Mouse (Mus musculus): ENCODE data around the gene Olfr632. TPM values are rescaled to one million over a fixed set of nuclear protein-coding genes. Genes with fewer than 3 reads are reported as not detected.
"Not testable (repeated sequence)": the region's sequence is repeated elsewhere in the genome, so short reads cannot be mapped to it uniquely, and the experiment has no call there.

Gene Olfr632
- 1.6 TPM in 1 of 2 replicates, not detected in the other for total RNA-seq (2017)

- no peak for ATAC-seq (replicated peaks in 1 of 2; ENCODE audit: insufficient read depth in 1 of 2, low FRiP score in 2 of 2, low TSS enrichment in 1 of 2, low read depth in 1 of 2, poor library complexity in 2 of 2, severe bottlenecking in 2 of 2)
Observed at GRCm38 (mm10) chr7:103934264-103934663, at the start of gene Olfr632. Olfr632 (plus strand) TSS chr7:103934347.

GRCm38 (mm10) chr7:103886152-103886551, 48.0 kb upstream of the Olfr632 start, which contains the start of gene Olfr66:
Olfr66 (minus strand) TSS chr7:103886252.
- no peak for ATAC-seq (replicated peaks in 1 of 2; ENCODE audit: insufficient read depth in 1 of 2, low FRiP score in 2 of 2, low TSS enrichment in 1 of 2, low read depth in 1 of 2, poor library complexity in 2 of 2, severe bottlenecking in 2 of 2)

GRCm38 (mm10) chr7:103894385-103894784, 39.8 kb upstream of the Olfr632 start, which contains the start of gene Olfr64:
Olfr64 (minus strand) TSS chr7:103894485.
- no peak for ATAC-seq (replicated peaks in 1 of 2; ENCODE audit: insufficient read depth in 1 of 2, low FRiP score in 2 of 2, low TSS enrichment in 1 of 2, low read depth in 1 of 2, poor library complexity in 2 of 2, severe bottlenecking in 2 of 2)

GRCm38 (mm10) chr7:103903187-103903586, 31.0 kb upstream of the Olfr632 start, which contains the start of gene Olfr65:
Olfr65 (plus strand) TSS chr7:103903487.
- no peak for ATAC-seq (replicated peaks in 1 of 2; ENCODE audit: insufficient read depth in 1 of 2, low FRiP score in 2 of 2, low TSS enrichment in 1 of 2, low read depth in 1 of 2, poor library complexity in 2 of 2, severe bottlenecking in 2 of 2)

- peak; percentile 79 for ATAC-seq (replicated peaks in 1 of 2; ENCODE audit: insufficient read depth in 1 of 2, low FRiP score in 2 of 2, low TSS enrichment in 1 of 2, low read depth in 1 of 2, poor library complexity in 2 of 2, severe bottlenecking in 2 of 2)
Observed at GRCm38 (mm10) chr7:103910047-103910446, 24.1 kb upstream of the Olfr632 start.

DNA sequence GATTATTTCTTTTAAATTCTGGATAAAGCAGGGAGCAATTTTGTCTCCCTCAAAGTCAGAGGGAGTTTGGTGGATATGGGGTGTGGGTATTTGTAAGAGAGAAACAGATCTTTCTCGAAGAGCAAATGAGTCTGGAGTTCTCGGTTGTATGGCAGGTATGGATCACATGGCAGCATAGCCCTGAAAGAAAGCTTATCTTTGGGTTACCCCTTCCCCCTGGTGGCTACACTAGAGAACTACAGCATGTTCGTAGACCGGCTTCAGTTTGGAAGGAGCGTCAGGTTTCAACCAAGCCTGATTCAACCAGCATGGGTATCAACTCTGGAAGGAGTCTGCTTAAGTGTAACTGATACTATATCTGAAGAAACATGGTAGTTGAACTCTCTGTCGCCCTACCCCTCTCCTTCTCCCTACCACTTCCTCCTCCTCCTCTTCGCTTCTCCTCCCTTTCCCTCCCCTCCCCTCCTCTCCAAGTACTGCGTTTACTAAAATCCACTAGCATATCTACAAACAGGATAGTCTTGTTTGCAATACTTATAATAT, 21.1 kb upstream of the Olfr632 start:
- peak; percentile 36 to 39; a peak in 1 of 4 replicates for ATAC-seq (replicated peaks in 1 of 2; ENCODE audit: insufficient read depth in 1 of 2, low FRiP score in 2 of 2, low TSS enrichment in 1 of 2, low read depth in 1 of 2, poor library complexity in 2 of 2, severe bottlenecking in 2 of 2)

- ATAC-seq (replicated peaks in 1 of 2; ENCODE audit: insufficient read depth in 1 of 2, low FRiP score in 2 of 2, low TSS enrichment in 1 of 2, low read depth in 1 of 2, poor library complexity in 2 of 2, severe bottlenecking in 2 of 2), result no peak
Observed at GRCm38 (mm10) chr7:103915338-103915737, 18.8 kb upstream of the Olfr632 start.

GRCm38 (mm10) chr7:103928525-103928924, 5.6 kb upstream of the Olfr632 start, which contains the start of gene Olfr631:
Olfr631 (plus strand) TSS chr7:103928825.
- ATAC-seq (replicated peaks in 1 of 2; ENCODE audit: insufficient read depth in 1 of 2, low FRiP score in 2 of 2, low TSS enrichment in 1 of 2, low read depth in 1 of 2, poor library complexity in 2 of 2, severe bottlenecking in 2 of 2), result no peak

DNA sequence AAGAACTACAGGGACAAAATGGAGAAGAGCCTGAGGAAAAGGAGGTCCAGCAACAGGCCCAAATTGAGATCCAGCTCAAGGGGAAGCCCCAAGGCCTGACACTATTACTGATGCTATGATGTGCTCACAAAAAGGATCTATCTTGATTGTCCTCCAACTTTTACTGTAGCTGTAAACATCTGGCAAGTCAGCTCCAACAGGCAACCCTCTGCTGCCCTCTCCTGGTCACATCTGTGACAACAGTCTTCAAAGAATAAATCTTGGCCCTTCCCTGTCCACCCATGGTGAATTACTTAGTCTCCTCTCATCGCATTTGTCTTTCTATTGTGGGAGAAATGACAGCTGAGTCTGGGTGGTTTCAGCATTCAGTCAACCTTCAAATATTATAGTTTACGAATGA, 8.6 kb downstream of the Olfr632 start:
- peak; percentile 88 to 91 for ATAC-seq (replicated peaks in 1 of 2; ENCODE audit: insufficient read depth in 1 of 2, low FRiP score in 2 of 2, low TSS enrichment in 1 of 2, low read depth in 1 of 2, poor library complexity in 2 of 2, severe bottlenecking in 2 of 2)

GRCm38 (mm10) chr7:103944137-103944536, 10.0 kb downstream of the Olfr632 start, which contains the start of gene Olfr633:
Olfr633 (plus strand) TSS chr7:103944437.
- ATAC-seq (replicated peaks in 1 of 2; ENCODE audit: insufficient read depth in 1 of 2, low FRiP score in 2 of 2, low TSS enrichment in 1 of 2, low read depth in 1 of 2, poor library complexity in 2 of 2, severe bottlenecking in 2 of 2), result no peak

GRCm38 (mm10) chr7:103966873-103967272, 32.7 kb downstream of the Olfr632 start:
- ATAC-seq (replicated peaks in 1 of 2; ENCODE audit: insufficient read depth in 1 of 2, low FRiP score in 2 of 2, low TSS enrichment in 1 of 2, low read depth in 1 of 2, poor library complexity in 2 of 2, severe bottlenecking in 2 of 2), result not testable (repeated sequence)

GRCm38 (mm10) chr7:103970852-103971251, 36.7 kb downstream of the Olfr632 start, which contains the start of gene Olfr635:
Olfr635 (plus strand) TSS chr7:103971152.
- no peak for ATAC-seq (replicated peaks in 1 of 2; ENCODE audit: insufficient read depth in 1 of 2, low FRiP score in 2 of 2, low TSS enrichment in 1 of 2, low read depth in 1 of 2, poor library complexity in 2 of 2, severe bottlenecking in 2 of 2)

GRCm38 (mm10) chr7:103971782-103972181, 37.6 kb downstream of the Olfr632 start:
- no peak for ATAC-seq (replicated peaks in 1 of 2; ENCODE audit: insufficient read depth in 1 of 2, low FRiP score in 2 of 2, low TSS enrichment in 1 of 2, low read depth in 1 of 2, poor library complexity in 2 of 2, severe bottlenecking in 2 of 2)

Other genes with a start within 250 kb of the Olfr632 start
- gene Olfr243, start 219.7 kb upstream of the Olfr632 start, total RNA-seq (2017), result not detected in 2 replicates
- gene Olfr628, start 204.0 kb upstream of the Olfr632 start, total RNA-seq (2017), result not detected in 2 replicates
- not detected in 2 replicates for gene Olfr629, start 189.4 kb upstream of the Olfr632 start, total RNA-seq (2017)
- gene Olfr630, start 177.0 kb upstream of the Olfr632 start, total RNA-seq (2017), result not detected in 2 replicates
- gene Olfr69, start 162.8 kb upstream of the Olfr632 start, total RNA-seq (2017), result not detected in 2 replicates
- 0.88 TPM in 1 of 2 replicates, not detected in the other for gene Olfr68, start 154.6 kb upstream of the Olfr632 start, total RNA-seq (2017)
- gene Olfr67, start 142.5 kb upstream of the Olfr632 start, total RNA-seq (2017), result not detected in 2 replicates
- 14.9 and 19.7 TPM in 2 replicates for gene Hbb-bt, start 120.4 kb upstream of the Olfr632 start, total RNA-seq (2017)
- 47.4 and 80.7 TPM in 2 replicates for gene Hbb-bs, start 106.3 kb upstream of the Olfr632 start, total RNA-seq (2017)
- gene Hbb-bh2, start 93.8 kb upstream of the Olfr632 start, total RNA-seq (2017), result not detected in 2 replicates
- gene Hbb-bh1, start 91.2 kb upstream of the Olfr632 start, total RNA-seq (2017), result not detected in 2 replicates
- gene Hbb-y, start 81.1 kb upstream of the Olfr632 start, total RNA-seq (2017), result not detected in 2 replicates
- gene Olfr66, start 48.1 kb upstream of the Olfr632 start, total RNA-seq (2017), result not detected in 2 replicates
- not detected in 2 replicates for gene Olfr64, start 39.9 kb upstream of the Olfr632 start, total RNA-seq (2017)
- gene Olfr65, start 30.9 kb upstream of the Olfr632 start, total RNA-seq (2017), result not detected in 2 replicates
- gene Olfr631, start 5.5 kb upstream of the Olfr632 start, total RNA-seq (2017), result not detected in 2 replicates
- not detected in 2 replicates for gene Olfr633, start 10.1 kb downstream of the Olfr632 start, total RNA-seq (2017)
- not detected in 2 replicates for gene Olfr635, start 36.8 kb downstream of the Olfr632 start, total RNA-seq (2017)
- gene Olfr638, start 64.4 kb downstream of the Olfr632 start, total RNA-seq (2017), result not detected in 2 replicates
- gene Olfr639, start 83.0 kb downstream of the Olfr632 start, total RNA-seq (2017), result 0.13 TPM in 1 of 2 replicates, not detected in the other
- gene Olfr640, start 91.2 kb downstream of the Olfr632 start, total RNA-seq (2017), result not detected in 2 replicates
- gene Olfr641, start 101.1 kb downstream of the Olfr632 start, total RNA-seq (2017), result not detected in 2 replicates
- gene Olfr642, start 118.3 kb downstream of the Olfr632 start, total RNA-seq (2017), result 0.56 TPM in 1 of 2 replicates, not detected in the other
- not detected in 2 replicates for gene 4930516K23Rik, start 127.1 kb downstream of the Olfr632 start, total RNA-seq (2017)
- 0.10 and 0.38 TPM in 2 replicates for gene Olfr644, start 137.5 kb downstream of the Olfr632 start, total RNA-seq (2017)
- not detected in 2 replicates for gene Olfr645, start 151.1 kb downstream of the Olfr632 start, total RNA-seq (2017)
- 0.38 TPM in 1 of 2 replicates, not detected in the other for gene Olfr646, start 170.5 kb downstream of the Olfr632 start, total RNA-seq (2017)
- 0.25 TPM in 1 of 2 replicates, not detected in the other for gene Ubqln5, start 195.5 kb downstream of the Olfr632 start, total RNA-seq (2017)
- not detected in 2 replicates for gene Olfr643, start 203.1 kb downstream of the Olfr632 start, total RNA-seq (2017)
- 0.13 and 0.30 TPM in 2 replicates for gene Ubqln3, start 208.9 kb downstream of the Olfr632 start, total RNA-seq (2017)
- 0.05 TPM in 1 of 2 replicates, not detected in the other for gene Ubqlnl, start 216.2 kb downstream of the Olfr632 start, total RNA-seq (2017)
- 2.5 TPM in 1 of 2 replicates, not detected in the other for gene Olfm5, start 230.5 kb downstream of the Olfr632 start, total RNA-seq (2017)
- not detected in 2 replicates for gene Olfr648, start 249.0 kb downstream of the Olfr632 start, total RNA-seq (2017)

Data from hematopoietic stem cell, adult 5-6 weeks (primary cell).